Mouse (Mus musculus): ENCODE data around the gene Otud6a.

- no peak for TF ChIP-seq POLR2A (IDR thresholded peaks at IDR 0.05; ENCODE audit: low read depth, low read length)
- no peak for TF ChIP-seq CTCF (IDR thresholded peaks at IDR 0.05; ENCODE audit: extremely low read depth, insufficient read length, insufficient replicate concordance, low read depth, low read length)
Measured at GRCm38 (mm10) chrX:100409245-100409644, 19.6 kb upstream of the Otud6a start.
